8 mouse cellular contexts compared by ENCODE assay signal in the genomic region with DNA sequence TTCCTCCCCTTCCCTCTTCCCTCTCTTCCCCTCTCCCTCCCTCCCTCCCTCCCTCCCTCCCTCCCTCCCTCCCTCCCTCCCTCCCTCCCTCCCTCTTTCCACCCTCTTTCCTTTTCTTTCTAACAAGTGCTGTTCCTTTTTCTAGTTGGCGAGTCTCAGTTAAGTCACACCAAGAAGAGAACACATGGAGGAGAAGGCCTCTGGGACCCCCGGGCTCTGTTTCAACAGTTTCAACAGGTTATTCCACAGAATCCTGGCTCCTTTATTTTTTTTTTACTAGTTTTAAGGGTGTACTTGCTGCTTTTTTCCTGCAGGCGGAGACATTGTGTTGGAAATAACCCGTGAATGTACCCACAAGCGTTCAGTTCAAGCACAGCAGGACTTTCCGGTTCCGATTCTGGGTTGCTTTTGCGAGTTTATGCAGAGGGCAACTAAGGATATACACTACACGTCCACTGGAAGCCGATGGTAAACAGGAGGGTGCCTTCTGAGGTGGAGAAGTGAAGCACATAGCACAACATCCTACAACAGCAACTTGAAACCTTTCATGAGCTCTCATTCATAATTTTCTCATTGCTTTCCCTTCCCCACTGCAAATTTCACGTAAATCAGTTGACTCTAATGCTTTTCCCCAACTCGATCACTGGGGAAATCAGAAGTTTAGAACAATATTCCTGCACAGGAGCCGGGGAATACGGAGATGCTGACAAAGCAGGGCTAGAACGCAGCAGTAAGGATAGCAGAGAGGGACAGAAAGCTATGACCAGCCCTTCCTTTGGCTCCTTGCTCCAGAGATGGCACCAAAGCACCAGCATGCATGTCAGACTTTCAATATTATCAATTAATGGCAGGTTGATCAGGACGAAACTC. TPM values are rescaled to one million over a fixed set of nuclear protein-coding genes. Genes with fewer than 3 reads are reported as not detected.
DNase-seq lines count a peak whose midpoint lies in the region; ATAC-seq and TF ChIP-seq lines count a peak whose summit lies in the region.

No protein-coding gene starts in this region.

- H3K4me1 ChIP-seq in embryonic facial prominence, embryonic 14.5 days (ENCODE audit: control insufficient read depth, insufficient read depth, low read length) = no peaks in the 10 kb centered on the region
- H3K4me1 ChIP-seq in heart, embryonic 12.5 days (replicated peaks) = no peaks in the 10 kb centered on the region
- no peaks in the 10 kb centered on the region for H3K4me1 ChIP-seq in kidney, embryonic 15.5 days
- H3K4me1 ChIP-seq in midbrain, postnatal 0 days (ENCODE audit: insufficient read depth, low read length) = no peaks in the 10 kb centered on the region

- peak overlapping the region; percentile 69 for H3K9ac ChIP-seq in embryonic facial prominence, embryonic 14.5 days (ENCODE audit: low read depth, low read length)
- H3K9ac ChIP-seq in heart, embryonic 12.5 days = peak overlapping the region; percentile 79
- peak overlapping the region; percentile 62 for H3K9ac ChIP-seq in kidney, embryonic 15.5 days
- peak overlapping the region; percentile 59; the same call in 1 of the 2 replicates for H3K9ac ChIP-seq in midbrain, postnatal 0 days (replicated peaks; ENCODE audit: low read length, poor library complexity, severe bottlenecking)

- peak overlapping the region; percentile 67 for H3K4me2 ChIP-seq in embryonic facial prominence, embryonic 14.5 days (ENCODE audit: low read depth, low read length)
- peak overlapping the region; percentile 82 for H3K4me2 ChIP-seq in heart, embryonic 12.5 days
- H3K4me2 ChIP-seq in kidney, embryonic 15.5 days = peak overlapping the region; percentile 78
- peak overlapping the region; percentile 58 for H3K4me2 ChIP-seq in midbrain, postnatal 0 days (ENCODE audit: low read depth, low read length, poor library complexity, severe bottlenecking)

- DNase-seq in A20 (ENCODE audit: low read depth, low spot score) = peak; percentile 61
- peak; percentile 13 for DNase-seq in adrenal gland, postnatal 25 days
- DNase-seq in embryonic facial prominence, embryonic 14.5 days (ENCODE audit: low spot score) = peak; percentile 88
- DNase-seq in liver = peak; percentile 14
- peak; percentile 85 for DNase-seq in midbrain, postnatal 0 days (ENCODE audit: low spot score)
- DNase-seq in splenic B cell, adult 2 months (ENCODE audit: low read depth, low spot score) = peak; percentile 78

- no peaks in the 10 kb centered on the region for H3K27me3 ChIP-seq in embryonic facial prominence, embryonic 14.5 days (replicated peaks; ENCODE audit: control insufficient read depth, insufficient read depth, low read length)
- peaks cover 5% of the 10 kb centered on the region; the same call in 1 of the 2 replicates for H3K27me3 ChIP-seq in heart, embryonic 12.5 days (replicated peaks)
- 0 out of 2 replicates have a peak, but pooled peaks cover 2% of the 10 kb centered on the region for H3K27me3 ChIP-seq in kidney, embryonic 15.5 days
- no peaks in the 10 kb centered on the region for H3K27me3 ChIP-seq in midbrain, postnatal 0 days (ENCODE audit: insufficient read depth, low read length)
- no peaks in the 10 kb centered on the region for H3K27me3 ChIP-seq in splenic B cell, adult 2 months (ENCODE audit: control insufficient read depth, insufficient read depth, low read length, poor library complexity, severe bottlenecking)

- peak; percentile 90 for TF ChIP-seq CTCF in midbrain, postnatal 0 days (IDR thresholded peaks at IDR 0.05)

- peak; percentile 77 for ATAC-seq in embryonic facial prominence, embryonic 14.5 days (ENCODE audit: low read depth)
- peak; percentile 61; the same call in 1 of the 2 replicates for ATAC-seq in heart, embryonic 12.5 days (ENCODE audit: insufficient number of reproducible peaks, low FRiP score)
- peak; percentile 84 for ATAC-seq in kidney, embryonic 15.5 days (replicated peaks; ENCODE audit: low FRiP score)
- peak; percentile 88 for ATAC-seq in midbrain, postnatal 0 days (ENCODE audit: low FRiP score)

- H3K4me3 ChIP-seq in embryonic facial prominence, embryonic 14.5 days (ENCODE audit: low read depth, low read length) = peak overlapping the region; percentile 44
- H3K4me3 ChIP-seq in heart, embryonic 12.5 days = peak overlapping the region; percentile 61
- peak overlapping the region; percentile 51 for H3K4me3 ChIP-seq in kidney, embryonic 15.5 days (replicated peaks)
- peak overlapping the region; percentile 45 for H3K4me3 ChIP-seq in midbrain, postnatal 0 days (ENCODE audit: low read depth, low read length)

- H3K9me3 ChIP-seq in embryonic facial prominence, embryonic 14.5 days (ENCODE audit: control insufficient read depth, low read length) = no peaks in the 10 kb centered on the region
- H3K9me3 ChIP-seq in heart, embryonic 12.5 days (replicated peaks) = no peaks in the 10 kb centered on the region
- no peaks in the 10 kb centered on the region for H3K9me3 ChIP-seq in kidney, embryonic 15.5 days (replicated peaks)
- no peaks in the 10 kb centered on the region for H3K9me3 ChIP-seq in midbrain, postnatal 0 days (ENCODE audit: low read length)

- peak overlapping the region; percentile 33; the same call in 1 of the 2 replicates for H3K27ac ChIP-seq in embryonic facial prominence, embryonic 14.5 days (replicated peaks; ENCODE audit: low read depth, low read length)
- H3K27ac ChIP-seq in heart, embryonic 12.5 days (ENCODE audit: poor library complexity, severe bottlenecking) = no peak overlapping the region
- 0 out of 2 replicates have a peak overlapping the region, but pooled peaks have one; percentile 13 for H3K27ac ChIP-seq in kidney, embryonic 15.5 days
- peak overlapping the region; percentile 62 for H3K27ac ChIP-seq in midbrain, postnatal 0 days (ENCODE audit: low read depth, low read length)

- H3K36me3 ChIP-seq in embryonic facial prominence, embryonic 14.5 days (ENCODE audit: control insufficient read depth, insufficient read depth, low read length) = no peaks in the 10 kb centered on the region
- no peaks in the 10 kb centered on the region for H3K36me3 ChIP-seq in heart, embryonic 12.5 days
- no peaks in the 10 kb centered on the region for H3K36me3 ChIP-seq in kidney, embryonic 15.5 days
- no peaks in the 10 kb centered on the region for H3K36me3 ChIP-seq in midbrain, postnatal 0 days (ENCODE audit: insufficient read depth, low read length)
- H3K36me3 ChIP-seq in splenic B cell, adult 2 months (ENCODE audit: control insufficient read depth, insufficient read depth, low read length, poor library complexity, severe bottlenecking) = no peaks in the 10 kb centered on the region

- 2% methylated on average over 16 of the region's 16 CpGs for WGBS in embryonic facial prominence, embryonic 14.5 days
- WGBS in heart, embryonic 12.5 days = 1% methylated on average over 16 of the region's 16 CpGs
- WGBS in kidney, embryonic 15.5 days = 2% methylated on average over 15 of the region's 16 CpGs
- 2% methylated on average over 16 of the region's 16 CpGs for WGBS in midbrain, postnatal 0 days

RNA-seq across cellular contexts. Expression of a gene that starts 16.7 kb away (rescaled TPM):
- total RNA-seq in adrenal gland, postnatal 25 days (2021) = 14.9 and 15.1 TPM in 2 replicates
- polyA plus RNA-seq in embryonic facial prominence, embryonic 14.5 days (2014; fragmentation: Nextera tagmentation; extraction: Ambion mirVana) = 11.9 and 14.5 TPM in 2 replicates
- polyA plus RNA-seq in heart, embryonic 12.5 days (2016; fragmentation: Nextera tagmentation; extraction: Ambion mirVana) = 1.4 and 1.7 TPM in 2 replicates
- 6.2 and 6.7 TPM in 2 replicates for polyA plus RNA-seq in kidney, embryonic 15.5 days (2015; fragmentation: Nextera tagmentation; extraction: Ambion mirVana)
- 57.5 and 63.1 TPM in 2 replicates for total RNA-seq in midbrain, postnatal 0 days (2014; rRNA removed)
- 24.3 and 26.3 TPM in 2 replicates for polyA plus RNA-seq in midbrain, postnatal 0 days (2015; fragmentation: Nextera tagmentation; extraction: Ambion mirVana)

RNA-seq across cellular contexts. Expression of a gene that starts 27.6 kb away (rescaled TPM):
- 6.3 and 6.7 TPM in 2 replicates for total RNA-seq in adrenal gland, postnatal 25 days (2021)
- polyA plus RNA-seq in embryonic facial prominence, embryonic 14.5 days (2014; fragmentation: Nextera tagmentation; extraction: Ambion mirVana) = 28.3 and 28.9 TPM in 2 replicates
- polyA plus RNA-seq in heart, embryonic 12.5 days (2016; fragmentation: Nextera tagmentation; extraction: Ambion mirVana) = 21.0 and 21.8 TPM in 2 replicates
- 25.3 and 26.3 TPM in 2 replicates for polyA plus RNA-seq in kidney, embryonic 15.5 days (2015; fragmentation: Nextera tagmentation; extraction: Ambion mirVana)
- total RNA-seq in midbrain, postnatal 0 days (2014; rRNA removed) = 2.3 and 4.2 TPM in 2 replicates
- polyA plus RNA-seq in midbrain, postnatal 0 days (2015; fragmentation: Nextera tagmentation; extraction: Ambion mirVana) = 2.4 and 2.7 TPM in 2 replicates

RNA-seq across cellular contexts. Expression of a gene that starts 57.3 kb away (rescaled TPM):
- 12.4 and 16.5 TPM in 2 replicates for total RNA-seq in adrenal gland, postnatal 25 days (2021)
- 0.93 and 1.2 TPM in 2 replicates for polyA plus RNA-seq in embryonic facial prominence, embryonic 14.5 days (2014; fragmentation: Nextera tagmentation; extraction: Ambion mirVana)
- polyA plus RNA-seq in heart, embryonic 12.5 days (2016; fragmentation: Nextera tagmentation; extraction: Ambion mirVana) = 0.06 and 0.18 TPM in 2 replicates
- 0.57 and 0.62 TPM in 2 replicates for polyA plus RNA-seq in kidney, embryonic 15.5 days (2015; fragmentation: Nextera tagmentation; extraction: Ambion mirVana)
- total RNA-seq in midbrain, postnatal 0 days (2014; rRNA removed) = 2.7 and 4.2 TPM in 2 replicates
- 0.83 and 0.88 TPM in 2 replicates for polyA plus RNA-seq in midbrain, postnatal 0 days (2015; fragmentation: Nextera tagmentation; extraction: Ambion mirVana)

Comparison
In these comparisons a context has a peak if more than half of its experiments do, and no peak if none do; other contexts are left out.
1. DNase-seq: peak in every context shown above with its lines; median percentile 88 in embryonic facial prominence, embryonic 14.5 days; 85 in midbrain, postnatal 0 days; 78 in splenic B cell, adult 2 months; 61 in A20; 14 in liver; 13 in adrenal gland, postnatal 25 days.